Mouse (Mus musculus) midbrain, postnatal 0 days (tissue): ENCODE measurements at regions not wholly inside any gene's neighbourhood (a gene's known extent, or its start where the extent isn't known, plus 50 kb on each side); places are given as distances from the start of the nearest gene placed in this dataset.
A peak's percentile ranks its signal among the peaks of the same experiment; 100 is the strongest.

Experiments used
- ATAC-seq: fragments of 200-750 bp; cut with Nextera tagmentation; 2 replicates; pipeline ENCODE4 v1.8.0; 2017; ENCODE audit warnings: moderate number of reproducible peaks, mild to moderate bottlenecking, moderate TSS enrichment, moderate library complexity; ENCODE audit not compliant: low FRiP score
- DNase-seq: peaks from one replicate; pipeline ENCODE4 v3.0.0-alpha.2; 2015; ENCODE audit warnings: low spot score
- H3K27ac ChIP-seq: fragments of 300-500 bp; sonication (generic); 2 replicates; pipeline ENCODE4 v1.5.1; 2014; ENCODE audit warnings: low read depth, mild to moderate bottlenecking, low read length, mixed read lengths
- H3K27me3 ChIP-seq: fragments of 300-500 bp; sonication (generic); 2 replicates; pipeline ENCODE4 v1.6.1; 2014; ENCODE audit warnings: low read length, control low read depth, mixed read lengths; ENCODE audit not compliant: insufficient read depth
- H3K36me3 ChIP-seq: fragments of 300-500 bp; sonication (generic); 2 replicates; pipeline ENCODE4 v1.6.1; 2014; ENCODE audit warnings: low read length, control low read depth, mixed read lengths; ENCODE audit not compliant: insufficient read depth
- H3K4me1 ChIP-seq: fragments of 300-500 bp; sonication (generic); 2 replicates; pipeline ENCODE4 v1.6.1; 2014; ENCODE audit warnings: mild to moderate bottlenecking, control low read depth, antibody characterized with exemption, low read length, mixed read lengths; ENCODE audit not compliant: insufficient read depth
- H3K4me2 ChIP-seq: fragments of 300-500 bp; sonication (generic); 2 replicates; pipeline ENCODE4 v1.6.1; 2014; ENCODE audit warnings: low read depth, mild to moderate bottlenecking, low read length, mixed read lengths; ENCODE audit not compliant: poor library complexity, severe bottlenecking
- H3K4me3 ChIP-seq: fragments of 300-500 bp; sonication (generic); 2 replicates; pipeline ENCODE4 v1.5.1; 2014; ENCODE audit warnings: low read depth, mild to moderate bottlenecking, low read length, moderate library complexity
- H3K9ac ChIP-seq: fragments of 300-500 bp; sonication (generic); replicated peaks from 2 replicates; pipeline ENCODE4 v1.6.1; 2014; ENCODE audit warnings: mild to moderate bottlenecking, low read length, moderate library complexity, mixed read lengths; ENCODE audit not compliant: poor library complexity, severe bottlenecking
- H3K9me3 ChIP-seq: fragments of 300-500 bp; sonication (generic); 2 replicates; pipeline ENCODE4 v1.6.1; 2016; ENCODE audit warnings: low read length, control low read depth
- CTCF ChIP-seq: IDR thresholded peaks from 2 replicates; pipeline ENCODE4 v1.5.1; 2016; ENCODE audit warnings: antibody characterized with exemption, mild to moderate bottlenecking
- WGBS: fragments of 180-500 bp; shearing (Covaris S2); extraction: QIAGEN DNeasy Blood & Tissue Kit; methylation state at CpG from one replicate; pipeline ENCODE4 v1.1.7; 2014; 5-methylcytosine and 5-hydroxymethylcytosine counted together

DNA sequence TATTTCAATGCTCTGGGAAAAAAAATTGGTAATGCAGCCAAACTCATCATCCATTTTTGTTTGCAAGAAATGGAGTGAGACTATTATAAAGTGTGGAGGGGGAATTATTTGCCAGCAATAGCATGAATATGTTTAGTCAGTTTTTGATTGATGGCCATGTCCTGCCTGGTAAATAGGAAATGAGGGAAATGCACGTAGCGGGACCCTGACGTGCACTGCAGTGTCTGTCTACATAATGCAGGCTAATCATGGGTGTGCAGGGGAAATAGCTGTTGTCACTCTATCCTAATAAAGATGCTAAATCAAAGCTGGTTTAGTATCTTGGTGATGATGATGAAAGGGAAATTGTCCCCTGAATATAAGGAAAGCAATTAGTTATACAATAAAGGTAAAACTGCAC lies 251.9 kb upstream of the Mon1b start:
- Histone ChIP-seq H3K27ac (no peak overlapping the region), H3K4me3 (no peak overlapping the region), H3K4me2 (no peak overlapping the region), H3K27me3 (no peaks in the 10 kb centered on the region), H3K4me1 (no peaks in the 10 kb centered on the region), H3K36me3 (no peaks in the 10 kb centered on the region), H3K9ac (no peak overlapping the region), H3K9me3 (no peaks in the 10 kb centered on the region)
- ATAC-seq (no peak), DNase-seq (no peak)
- TF ChIP-seq CTCF: no peak
- WGBS: 45% methylated on average over 3 of the region's 3 CpGs

DNA sequence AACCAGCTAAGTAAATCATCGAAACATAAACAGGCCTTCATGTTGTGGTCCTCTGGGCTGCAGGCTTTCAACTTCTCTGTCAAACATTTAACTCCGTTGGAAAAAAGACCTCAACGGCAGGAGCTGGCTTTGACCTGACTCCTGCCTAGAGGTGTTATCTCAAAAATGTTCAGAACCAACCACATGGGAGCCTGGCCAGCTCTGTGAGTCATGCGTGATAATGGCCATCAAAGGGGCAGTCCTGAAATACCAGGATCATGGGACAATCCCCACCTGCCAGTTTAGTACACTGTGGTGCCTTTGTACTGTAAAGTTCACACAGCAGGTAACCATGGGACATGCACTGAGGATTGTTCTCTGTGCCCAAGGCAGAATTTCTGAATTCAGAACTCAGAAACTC lies 251.4 kb upstream of the Mon1b start:
- Histone ChIP-seq H3K4me2 (no peak overlapping the region), H3K36me3 (no peaks in the 10 kb centered on the region), H3K27ac (no peak overlapping the region), H3K4me3 (no peak overlapping the region), H3K9ac (no peak overlapping the region), H3K9me3 (no peaks in the 10 kb centered on the region), H3K4me1 (no peaks in the 10 kb centered on the region), H3K27me3 (no peaks in the 10 kb centered on the region)
- DNase-seq (no peak), ATAC-seq (no peak)
- no peak for TF ChIP-seq CTCF
- 65% methylated on average over 4 of the region's 4 CpGs for WGBS

DNA sequence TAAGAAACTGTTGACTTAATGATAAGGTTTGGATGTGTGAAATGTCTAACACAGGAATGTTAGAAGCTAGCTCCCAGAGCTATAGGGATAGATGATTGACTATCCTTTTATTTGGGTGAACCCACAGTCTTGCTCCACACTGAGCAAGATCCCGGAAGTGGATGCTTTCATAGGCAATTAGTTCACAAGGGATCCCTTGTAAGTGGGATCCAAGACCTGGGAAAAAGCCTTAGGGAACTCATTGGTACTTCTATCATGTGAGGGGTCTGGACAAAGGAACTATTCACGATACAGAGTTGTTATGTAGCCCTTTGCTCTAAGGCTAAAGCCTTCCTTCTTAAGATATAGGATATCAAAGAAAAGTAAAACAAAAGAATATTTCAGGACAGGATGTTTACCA lies 245.9 kb upstream of the Mon1b start:
- Histone ChIP-seq H3K9ac (no peak overlapping the region), H3K4me1 (no peaks in the 10 kb centered on the region), H3K27me3 (no peaks in the 10 kb centered on the region), H3K4me3 (no peak overlapping the region), H3K36me3 (no peaks in the 10 kb centered on the region), H3K27ac (no peak overlapping the region), H3K9me3 (no peaks in the 10 kb centered on the region), H3K4me2 (no peak overlapping the region)
- WGBS: 54% methylated on average over 2 of the region's 2 CpGs
- TF ChIP-seq CTCF: no peak
- ATAC-seq: no peak
- no peak for DNase-seq

DNA sequence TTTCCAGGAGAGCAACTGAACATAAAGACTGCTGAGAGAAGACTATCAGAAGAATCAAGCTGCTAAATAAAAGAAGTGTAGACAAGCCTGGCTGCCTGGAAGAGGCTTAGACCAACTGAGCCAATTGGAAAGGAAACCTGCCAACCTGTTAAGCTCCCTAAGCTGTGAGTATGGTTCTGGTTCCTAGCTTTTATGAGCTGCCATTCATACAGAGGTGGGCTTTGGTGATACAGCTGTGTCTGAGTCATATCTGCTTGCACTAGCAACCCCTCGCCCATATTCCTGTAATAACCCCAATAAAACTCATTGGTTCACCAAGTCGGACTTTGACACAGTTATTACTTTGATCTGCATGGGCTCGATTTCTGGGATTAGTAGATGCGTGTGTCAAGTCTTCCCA lies 245.3 kb upstream of the Mon1b start:
- TF ChIP-seq CTCF: no peak
- no peak overlapping the region for H3K9ac ChIP-seq
- H3K27ac ChIP-seq: no peak overlapping the region
- no peaks in the 10 kb centered on the region for H3K36me3 ChIP-seq
- H3K4me3 ChIP-seq: no peak overlapping the region
- H3K4me1 ChIP-seq: no peaks in the 10 kb centered on the region
- no peaks in the 10 kb centered on the region for H3K27me3 ChIP-seq
- no peak for ATAC-seq
- DNase-seq: no peak
- WGBS: 90% methylated on average over 4 of the region's 4 CpGs
- no peaks in the 10 kb centered on the region for H3K9me3 ChIP-seq
- H3K4me2 ChIP-seq: no peak overlapping the region

DNA sequence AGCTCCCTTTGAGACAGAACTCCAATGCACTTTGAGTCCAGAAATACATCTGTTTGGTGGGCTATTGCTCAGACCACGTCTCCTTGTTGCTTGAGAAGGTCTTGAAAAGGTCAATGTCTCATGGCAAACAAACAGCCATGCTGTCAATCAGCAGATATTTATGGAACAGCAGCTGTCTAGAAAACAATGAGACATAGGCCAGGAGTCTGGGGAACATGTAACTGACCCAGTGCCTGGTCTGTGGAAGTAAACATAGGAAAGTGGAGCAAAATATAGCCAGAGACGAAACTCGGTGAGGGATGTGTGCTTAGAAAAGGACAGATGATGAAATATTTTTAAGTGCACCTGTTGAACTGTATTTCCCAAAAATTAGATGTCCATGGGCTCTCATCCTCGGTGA lies 241.1 kb upstream of the Mon1b start:
- no peak for DNase-seq

DNA sequence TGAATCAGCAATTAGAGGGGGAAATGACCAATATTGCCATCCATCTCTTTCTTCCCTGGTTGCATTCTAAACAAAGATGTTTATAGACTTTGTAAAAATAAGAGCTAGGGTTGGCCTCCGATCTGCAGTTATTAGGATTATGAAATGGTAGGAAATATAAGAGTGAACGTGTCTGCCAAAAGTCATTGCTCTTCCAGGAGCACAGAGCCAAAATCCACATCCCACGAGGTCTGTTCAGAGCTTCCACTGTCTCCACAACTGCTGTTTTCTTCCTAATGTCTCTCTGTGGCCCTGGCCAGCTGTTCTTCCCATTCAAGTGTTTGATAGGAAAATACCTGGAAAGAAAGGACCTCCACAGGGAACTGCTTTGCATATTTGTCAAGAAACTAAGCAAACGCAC lies 230.2 kb upstream of the Mon1b start:
- Histone ChIP-seq H3K36me3 (no peaks in the 10 kb centered on the region), H3K9ac (no peak overlapping the region), H3K9me3 (no peaks in the 10 kb centered on the region), H3K27me3 (no peaks in the 10 kb centered on the region), H3K4me2 (no peak overlapping the region), H3K27ac (no peak overlapping the region), H3K4me1 (no peaks in the 10 kb centered on the region), H3K4me3 (no peak overlapping the region)
- TF ChIP-seq CTCF: no peak
- no peak for ATAC-seq
- DNase-seq: no peak
- WGBS: 59% methylated on average over 4 of the region's 4 CpGs

More for the DNA sequence above, 241.1 kb upstream of the Mon1b start:
- H3K4me3 ChIP-seq: no peak overlapping the region
- H3K4me1 ChIP-seq: no peaks in the 10 kb centered on the region
- 80% methylated on average over 4 of the region's 4 CpGs for WGBS
- no peak overlapping the region for H3K4me2 ChIP-seq
- TF ChIP-seq CTCF: no peak
- no peak overlapping the region for H3K9ac ChIP-seq
- no peaks in the 10 kb centered on the region for H3K27me3 ChIP-seq
- H3K36me3 ChIP-seq: no peaks in the 10 kb centered on the region
- H3K9me3 ChIP-seq: no peaks in the 10 kb centered on the region
- ATAC-seq: no peak
- H3K27ac ChIP-seq: no peak overlapping the region

DNA sequence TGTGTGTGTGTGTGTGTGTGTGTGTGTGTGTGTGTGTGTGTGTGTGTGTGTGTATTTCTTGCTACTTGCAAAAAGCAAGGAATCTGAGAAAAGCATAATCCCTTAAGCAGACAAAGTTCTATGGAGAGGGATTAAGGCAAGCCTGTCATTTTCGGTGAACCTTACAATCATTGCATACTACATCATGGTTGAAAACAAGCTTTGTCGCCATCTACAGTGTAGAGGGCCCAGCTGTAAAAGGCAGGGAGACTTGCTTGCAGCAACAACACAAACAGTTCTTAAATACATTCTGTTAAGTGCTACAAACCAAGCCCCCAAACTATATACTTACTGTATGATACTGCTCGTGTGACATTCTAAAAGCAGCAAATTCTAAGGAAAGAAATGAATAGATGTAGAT lies 216.0 kb upstream of the Mon1b start:
- no peaks in the 10 kb centered on the region for H3K9me3 ChIP-seq
- H3K4me2 ChIP-seq: no peak overlapping the region
- TF ChIP-seq CTCF: peak; percentile 60
- WGBS: 68% methylated on average over 3 of the region's 3 CpGs
- no peaks in the 10 kb centered on the region for H3K27me3 ChIP-seq
- H3K9ac ChIP-seq: no peak overlapping the region
- no peaks in the 10 kb centered on the region for H3K36me3 ChIP-seq
- ATAC-seq: no peak
- peak; percentile 58 for DNase-seq
- no peaks in the 10 kb centered on the region for H3K4me1 ChIP-seq
- no peak overlapping the region for H3K4me3 ChIP-seq
- H3K27ac ChIP-seq: no peak overlapping the region
